Mouse (Mus musculus): ENCODE results near the gene Coro1c. TPM values are rescaled to one million over a fixed set of nuclear protein-coding genes. Genes with fewer than 3 reads are reported as not detected.

Gene Coro1c
- total and polyA plus RNA-seq, 3 experiments: 77.3 to 158 (median 103) TPM

DNA sequence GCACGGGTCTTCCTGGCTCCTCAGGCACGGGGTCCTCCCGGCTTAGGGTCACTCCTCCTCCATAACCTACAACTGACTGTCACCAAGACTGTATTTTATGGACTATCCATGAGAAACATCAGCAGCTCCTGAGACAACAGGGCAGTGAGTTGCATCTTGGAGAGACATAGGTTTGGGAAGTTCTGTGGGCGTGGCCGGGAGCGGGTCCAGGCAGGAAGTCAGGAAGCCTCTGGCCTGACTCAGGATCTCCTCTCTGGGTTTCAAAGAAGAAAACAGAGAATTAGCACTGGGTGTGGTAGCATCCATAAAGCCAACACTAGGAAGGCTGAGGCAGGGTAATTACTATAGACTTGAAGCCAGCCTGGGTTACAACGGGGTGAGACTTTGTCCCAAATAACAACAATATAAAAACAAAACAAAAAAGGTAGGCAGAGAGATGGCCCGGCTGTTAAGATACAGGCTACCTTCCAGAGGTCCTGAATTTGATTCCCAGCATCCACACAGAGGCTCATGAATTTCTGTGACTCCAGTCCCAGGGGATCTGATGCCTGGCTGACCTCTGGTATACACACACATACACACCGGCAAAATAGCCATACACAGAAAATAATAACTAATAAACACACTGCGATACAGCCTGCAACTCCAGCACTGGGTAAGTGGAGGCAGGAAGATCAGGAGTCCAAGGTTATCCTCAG is 21.5 kb upstream of the Coro1c start:
- H3K27me3 ChIP-seq (ENCODE audit: control insufficient read depth in 1 of 2, insufficient read depth in 2 of 2, low read length in 2 of 2): no peaks in the 10 kb centered on the region
- H3K36me3 ChIP-seq (ENCODE audit: control insufficient read depth in 1 of 2, insufficient read depth in 2 of 2, low read length in 2 of 2): peaks cover 0 to 11% of the 10 kb centered on the region in 2 experiments; a peak in 2 of 4 replicates
- H3K9me3 ChIP-seq (replicated peaks; ENCODE audit: insufficient read depth, low read length): no peaks in the 10 kb centered on the region
- TF ChIP-seq HCFC1 (IDR thresholded peaks at IDR 0.05; ENCODE audit: low read depth, low read length) (no peak), ZMIZ1 (IDR thresholded peaks at IDR 0.05; ENCODE audit: low read depth, low read length) (no peak), SMC3 (IDR thresholded peaks at IDR 0.05; ENCODE audit: low read depth, low read length) (no peak), MAFK (IDR thresholded peaks at IDR 0.05; ENCODE audit: borderline replicate concordance, low read depth, low read length) (no peak), USF2 (IDR thresholded peaks at IDR 0.05; ENCODE audit: borderline replicate concordance in 1 of 2, insufficient read depth in 1 of 2, low read depth in 1 of 2, low read length in 2 of 2) (no peak), MXI1 (IDR thresholded peaks at IDR 0.05; ENCODE audit: low read depth, low read length) (no peak), MAX (IDR thresholded peaks at IDR 0.05; ENCODE audit: low read length) (no peak), EP300 (IDR thresholded peaks at IDR 0.05; ENCODE audit: low read depth in 1 of 2, low read length in 2 of 2) (no peak), UBTF (IDR thresholded peaks at IDR 0.05; ENCODE audit: borderline replicate concordance, insufficient read depth, low read depth, low read length) (no peak), TAL1 (IDR thresholded peaks at IDR 0.05; ENCODE audit: low read length) (no peak), RAD21 (IDR thresholded peaks at IDR 0.05; ENCODE audit: low read depth, low read length) (no peak), ZC3H11A (IDR thresholded peaks at IDR 0.05; ENCODE audit: low read depth, low read length) (no peak), E2F4 (IDR thresholded peaks at IDR 0.05; ENCODE audit: borderline replicate concordance, low read depth, low read length) (no peak), BHLHE40 (IDR thresholded peaks at IDR 0.05; ENCODE audit: borderline replicate concordance, low read depth, low read length) (no peak), CHD2 (IDR thresholded peaks at IDR 0.05; ENCODE audit: low read length) (no peak), MYC (IDR thresholded peaks at IDR 0.05; ENCODE audit: low read depth, low read length) (no peak), CTCF (IDR thresholded peaks at IDR 0.05 in 2 of 3, conservative IDR thresholded peaks at IDR 0.05 in 1 of 3; ENCODE audit: control insufficient read depth in 1 of 3, insufficient read depth in 1 of 3, low read depth in 2 of 3, low read length in 3 of 3, poor library complexity in 1 of 3, severe bottlenecking in 1 of 3) (no peak), SIN3A (IDR thresholded peaks at IDR 0.05; ENCODE audit: low read length) (no peak)
- no peaks in the 10 kb centered on the region for H3K79me2 ChIP-seq (ENCODE audit: control insufficient read depth, insufficient read depth, low read length, poor library complexity)
- DNase-seq (ENCODE audit: low read depth, low spot score): no peak
- H3K4me3 ChIP-seq (ENCODE audit: control insufficient read depth in 1 of 2, insufficient read depth in 1 of 2, low read depth in 2 of 2, low read length in 2 of 2): no peak overlapping the region
- no peak overlapping the region for H3K9ac ChIP-seq (ENCODE audit: control insufficient read depth, low read depth, low read length, poor library complexity, severe bottlenecking)
- H3K27ac ChIP-seq (ENCODE audit: control insufficient read depth, low read depth, low read length): no peak overlapping the region
- H3K4me1 ChIP-seq (ENCODE audit: control insufficient read depth in 1 of 2, insufficient read depth in 2 of 2, low read length in 2 of 2): peaks cover 6 to 29% of the 10 kb centered on the region in 2 experiments; a peak in 3 of 4 replicates

DNA sequence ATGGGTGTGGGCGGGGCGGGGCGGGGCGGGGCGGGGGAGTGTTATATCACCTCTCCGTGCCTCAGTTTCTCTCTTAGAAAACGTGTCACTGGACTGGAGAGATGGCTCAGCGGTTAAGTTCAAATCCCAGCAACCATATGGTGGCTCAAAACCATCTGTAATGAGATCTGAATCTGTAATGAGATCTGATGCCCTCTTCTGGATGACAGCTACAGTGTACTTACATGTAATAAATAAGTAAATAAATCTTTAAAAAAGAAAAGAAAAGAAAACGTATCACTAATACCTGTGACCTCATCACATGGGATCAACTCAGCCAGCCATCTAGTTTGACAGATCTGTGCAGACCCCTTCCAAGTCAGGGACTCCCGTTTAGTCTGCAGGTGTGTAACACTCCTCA is 21.0 kb upstream of the Coro1c start:
- H3K27ac ChIP-seq (ENCODE audit: control insufficient read depth, low read depth, low read length): no peak overlapping the region
- no peaks in the 10 kb centered on the region for H3K9me3 ChIP-seq (replicated peaks; ENCODE audit: insufficient read depth, low read length)
- no peak overlapping the region for H3K4me3 ChIP-seq (ENCODE audit: control insufficient read depth in 1 of 2, insufficient read depth in 1 of 2, low read depth in 2 of 2, low read length in 2 of 2)
- H3K4me1 ChIP-seq (ENCODE audit: control insufficient read depth in 1 of 2, insufficient read depth in 2 of 2, low read length in 2 of 2): peaks cover 6 to 28% of the 10 kb centered on the region in 2 experiments; a peak in 3 of 4 replicates
- H3K27me3 ChIP-seq (ENCODE audit: control insufficient read depth in 1 of 2, insufficient read depth in 2 of 2, low read length in 2 of 2): no peaks in the 10 kb centered on the region
- TF ChIP-seq MAZ (IDR thresholded peaks at IDR 0.05; ENCODE audit: low read depth, low read length) (no peak), CHD1 (IDR thresholded peaks at IDR 0.05; ENCODE audit: low read depth, low read length) (no peak), NELFE (IDR thresholded peaks at IDR 0.05; ENCODE audit: low read depth, low read length) (no peak), GATA1 (IDR thresholded peaks at IDR 0.05; ENCODE audit: low read depth, low read length) (no peak), MXI1 (IDR thresholded peaks at IDR 0.05; ENCODE audit: low read depth, low read length) (no peak), ZC3H11A (IDR thresholded peaks at IDR 0.05; ENCODE audit: low read depth, low read length) (no peak), RAD21 (IDR thresholded peaks at IDR 0.05; ENCODE audit: low read depth, low read length) (no peak), HCFC1 (IDR thresholded peaks at IDR 0.05; ENCODE audit: low read depth, low read length) (no peak), CHD2 (IDR thresholded peaks at IDR 0.05; ENCODE audit: low read length) (no peak), SMC3 (IDR thresholded peaks at IDR 0.05; ENCODE audit: low read depth, low read length) (no peak), MEF2A (IDR thresholded peaks at IDR 0.05; ENCODE audit: extremely low read depth, insufficient replicate concordance, low read depth, low read length, poor library complexity, severe bottlenecking) (no peak), TBP (IDR thresholded peaks at IDR 0.05; ENCODE audit: low read depth, low read length) (no peak), MAFK (IDR thresholded peaks at IDR 0.05; ENCODE audit: borderline replicate concordance, low read depth, low read length) (no peak), KAT2A (conservative IDR thresholded peaks at IDR 0.05; ENCODE audit: low read depth, low read length) (no peak), CTCF (IDR thresholded peaks at IDR 0.05 in 2 of 3, conservative IDR thresholded peaks at IDR 0.05 in 1 of 3; ENCODE audit: control insufficient read depth in 1 of 3, insufficient read depth in 1 of 3, low read depth in 2 of 3, low read length in 3 of 3, poor library complexity in 1 of 3, severe bottlenecking in 1 of 3) (no peak), MYB (IDR thresholded peaks at IDR 0.05; ENCODE audit: low read depth, low read length) (no peak), SIN3A (IDR thresholded peaks at IDR 0.05; ENCODE audit: low read length) (no peak), E2F4 (IDR thresholded peaks at IDR 0.05; ENCODE audit: borderline replicate concordance, low read depth, low read length) (no peak)
- H3K9ac ChIP-seq (ENCODE audit: control insufficient read depth, low read depth, low read length, poor library complexity, severe bottlenecking): no peak overlapping the region
- DNase-seq (ENCODE audit: low read depth, low spot score): no peak
- H3K79me2 ChIP-seq (ENCODE audit: control insufficient read depth, insufficient read depth, low read length, poor library complexity): no peaks in the 10 kb centered on the region
- H3K36me3 ChIP-seq (ENCODE audit: control insufficient read depth in 1 of 2, insufficient read depth in 2 of 2, low read length in 2 of 2): peaks cover 0 to 8% of the 10 kb centered on the region in 2 experiments; a peak in 2 of 4 replicates

All from MEL (cell line).